Mouse (Mus musculus): ENCODE results near the gene Mypop. TPM values are rescaled to one million over a fixed set of nuclear protein-coding genes. Genes with fewer than 3 reads are reported as not detected.
A peak's percentile ranks its signal among the peaks of the same experiment; 100 is the strongest.

The Mypop gene
- polyA plus RNA-seq, 1 experiment from 2014 or later = 0.15 TPM

DNA sequence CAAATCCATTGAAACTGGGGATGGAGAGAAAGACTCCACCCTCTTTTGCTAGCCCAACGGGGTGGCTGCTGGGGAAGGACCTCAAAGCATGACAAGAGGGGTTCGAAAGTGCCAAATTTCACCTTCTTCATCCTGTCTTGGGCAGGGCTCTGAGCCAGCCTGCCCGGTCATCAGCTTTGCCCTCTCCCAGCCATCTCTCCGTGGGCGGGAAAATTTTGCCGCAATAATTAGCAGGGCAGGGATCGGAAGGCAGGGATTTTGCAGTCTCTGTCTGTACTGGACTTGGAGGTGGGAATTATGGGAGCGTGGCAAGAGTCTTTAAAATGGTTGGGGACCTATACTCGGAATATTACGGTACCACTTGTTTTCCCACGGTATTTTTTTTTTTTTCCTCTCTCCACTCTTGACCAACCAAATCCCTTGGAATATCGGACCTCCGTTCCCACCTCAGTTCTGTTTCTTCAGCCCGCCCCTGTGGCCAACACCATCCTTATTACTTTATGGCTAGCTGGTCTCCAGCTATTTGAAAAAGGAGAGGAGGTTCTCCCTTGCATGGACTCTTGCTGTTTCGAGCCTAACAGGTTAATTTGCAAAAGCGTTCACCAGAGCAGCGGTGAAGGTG, 28.8 kb upstream of the Mypop start:
- under 1% methylated on average over 17 of the region's 17 CpGs for WGBS (ENCODE audit: insufficient replicate concordance)
- H3K4me3 ChIP-seq (replicated peaks) = 0 out of 2 replicates have a peak overlapping the region, but pooled peaks have one; percentile 2

DNA sequence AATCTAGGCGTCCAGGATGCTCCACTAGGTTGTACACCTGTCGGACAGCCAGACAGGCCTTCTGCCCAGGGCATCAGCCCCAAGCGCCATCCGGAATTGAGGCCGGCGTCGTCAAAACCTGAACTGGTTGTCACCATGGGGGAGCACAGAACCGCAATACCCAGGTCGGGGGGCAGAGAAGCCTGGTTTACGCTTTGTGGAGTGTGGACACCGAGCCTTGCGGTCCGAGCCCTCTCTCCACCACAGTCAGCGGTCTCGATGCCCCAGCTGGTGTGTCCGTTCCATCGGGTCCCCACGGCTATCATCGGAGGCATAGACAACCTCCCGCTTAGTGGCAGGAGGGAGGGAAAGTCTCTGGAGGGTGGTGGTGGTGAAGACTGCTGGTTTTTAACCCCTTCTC, 28.2 kb upstream of the Mypop start:
- Histone ChIP-seq H3K4me1 (replicated peaks) (peaks cover 12% of the 10 kb centered on the region), H3K36me3 (replicated peaks) (no peaks in the 10 kb centered on the region), H3K9me3 (replicated peaks) (no peaks in the 10 kb centered on the region), H3K4me2 (peak overlapping the region; percentile 29), H3K27me3 (peaks cover 85% of the 10 kb centered on the region), H3K27ac (replicated peaks) (no peak overlapping the region), H3K9ac (no peak overlapping the region), H3K4me3 (replicated peaks) (0 out of 2 replicates have a peak overlapping the region, but pooled peaks have one; percentile 2)
- ATAC-seq (ENCODE audit: insufficient read depth) = no peak
- WGBS (ENCODE audit: insufficient replicate concordance) = 1% methylated on average over 20 of the region's 20 CpGs

More for the DNA sequence above, 28.8 kb upstream of the Mypop start:
- Histone ChIP-seq H3K36me3 (replicated peaks) (no peaks in the 10 kb centered on the region), H3K27me3 (peaks cover 90% of the 10 kb centered on the region), H3K9ac (no peak overlapping the region), H3K4me2 (peak overlapping the region; percentile 29), H3K9me3 (replicated peaks) (no peaks in the 10 kb centered on the region), H3K4me1 (replicated peaks) (peaks cover 17% of the 10 kb centered on the region), H3K27ac (replicated peaks) (no peak overlapping the region)
- no peak for ATAC-seq (ENCODE audit: insufficient read depth)

GRCm38 (mm10) chr7:18963294-18963843, 27.7 kb upstream of the Mypop start:
- Histone ChIP-seq H3K4me3 (replicated peaks) (no peak overlapping the region), H3K27ac (replicated peaks) (no peak overlapping the region), H3K9ac (no peak overlapping the region), H3K4me2 (no peak overlapping the region), H3K9me3 (replicated peaks) (no peaks in the 10 kb centered on the region), H3K27me3 (peaks cover 79% of the 10 kb centered on the region), H3K36me3 (replicated peaks) (no peaks in the 10 kb centered on the region), H3K4me1 (replicated peaks) (peaks cover 8% of the 10 kb centered on the region; the same call in 1 of the 2 replicates)
- ATAC-seq (ENCODE audit: insufficient read depth) = no peak
- WGBS (ENCODE audit: insufficient replicate concordance) = 2% methylated on average over 19 of the region's 19 CpGs

DNA sequence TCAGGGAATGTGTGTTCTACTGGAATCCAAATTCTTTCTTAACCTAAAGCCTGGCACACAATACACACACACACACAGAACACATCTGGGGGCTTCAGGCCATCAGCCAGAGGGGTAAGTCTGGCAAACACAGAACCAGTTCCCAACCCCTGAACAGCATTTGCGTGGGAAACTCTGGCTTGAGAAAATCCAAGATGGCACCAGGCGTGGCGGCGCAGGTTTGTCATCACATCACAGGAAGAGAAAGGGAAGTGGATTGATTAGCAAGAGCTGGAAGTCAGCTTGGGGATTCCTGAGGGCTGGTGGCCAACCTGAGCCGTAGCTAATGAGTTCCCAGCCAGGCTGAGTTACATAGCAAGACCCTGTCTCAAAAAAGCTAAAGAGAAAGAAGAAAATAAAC, 25.7 kb upstream of the Mypop start:
- peaks cover 59% of the 10 kb centered on the region for H3K27me3 ChIP-seq
- WGBS (ENCODE audit: insufficient replicate concordance) = 60% methylated on average over 5 of the region's 5 CpGs
- H3K9me3 ChIP-seq (replicated peaks) = no peaks in the 10 kb centered on the region
- peaks cover 5% of the 10 kb centered on the region; the same call in 1 of the 2 replicates for H3K4me1 ChIP-seq (replicated peaks)
- H3K27ac ChIP-seq (replicated peaks) = no peak overlapping the region
- no peak overlapping the region for H3K4me3 ChIP-seq (replicated peaks)
- H3K4me2 ChIP-seq = no peak overlapping the region
- no peak overlapping the region for H3K9ac ChIP-seq
- no peaks in the 10 kb centered on the region for H3K36me3 ChIP-seq (replicated peaks)
- ATAC-seq (ENCODE audit: insufficient read depth) = no peak

DNA sequence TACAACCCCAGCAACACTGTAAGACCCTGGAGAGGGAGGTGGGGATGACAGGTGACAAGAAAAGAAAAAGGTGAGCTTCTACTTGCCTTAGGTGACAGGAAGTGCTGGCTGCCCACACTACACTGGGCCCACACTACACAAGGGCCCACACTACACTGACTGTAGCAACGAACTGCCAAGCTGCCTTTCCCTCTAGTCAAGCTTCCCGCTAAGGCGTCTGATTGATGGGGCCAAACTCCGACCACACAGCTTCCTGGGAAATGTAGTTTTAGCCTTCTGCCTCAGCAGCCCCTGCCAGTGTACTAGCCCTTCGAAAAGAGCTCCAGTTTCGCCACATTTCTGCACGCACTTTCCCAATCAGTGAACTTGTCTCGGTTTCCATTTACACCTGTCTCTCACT, 23.4 kb upstream of the Mypop start:
- no peak for ATAC-seq (ENCODE audit: insufficient read depth)
- Histone ChIP-seq H3K4me1 (replicated peaks) (peaks cover 3% of the 10 kb centered on the region; the same call in 1 of the 2 replicates), H3K4me3 (replicated peaks) (no peak overlapping the region), H3K4me2 (no peak overlapping the region), H3K27me3 (peaks cover 36% of the 10 kb centered on the region), H3K36me3 (replicated peaks) (no peaks in the 10 kb centered on the region), H3K27ac (replicated peaks) (no peak overlapping the region), H3K9me3 (replicated peaks) (no peaks in the 10 kb centered on the region), H3K9ac (no peak overlapping the region)
- 8% methylated on average over 8 of the region's 8 CpGs for WGBS (ENCODE audit: insufficient replicate concordance)

- WGBS (ENCODE audit: insufficient replicate concordance) = 75% methylated on average over 3 of the region's 3 CpGs
- Histone ChIP-seq H3K4me3 (replicated peaks) (no peak overlapping the region), H3K36me3 (replicated peaks) (no peaks in the 10 kb centered on the region), H3K27ac (replicated peaks) (no peak overlapping the region), H3K9me3 (replicated peaks) (no peaks in the 10 kb centered on the region), H3K4me1 (replicated peaks) (no peaks in the 10 kb centered on the region), H3K4me2 (no peak overlapping the region), H3K9ac (no peak overlapping the region), H3K27me3 (peaks cover 6% of the 10 kb centered on the region)
- no peak for ATAC-seq (ENCODE audit: insufficient read depth)
Observed at GRCm38 (mm10) chr7:18970956-18971355, 20.1 kb upstream of the Mypop start.

DNA sequence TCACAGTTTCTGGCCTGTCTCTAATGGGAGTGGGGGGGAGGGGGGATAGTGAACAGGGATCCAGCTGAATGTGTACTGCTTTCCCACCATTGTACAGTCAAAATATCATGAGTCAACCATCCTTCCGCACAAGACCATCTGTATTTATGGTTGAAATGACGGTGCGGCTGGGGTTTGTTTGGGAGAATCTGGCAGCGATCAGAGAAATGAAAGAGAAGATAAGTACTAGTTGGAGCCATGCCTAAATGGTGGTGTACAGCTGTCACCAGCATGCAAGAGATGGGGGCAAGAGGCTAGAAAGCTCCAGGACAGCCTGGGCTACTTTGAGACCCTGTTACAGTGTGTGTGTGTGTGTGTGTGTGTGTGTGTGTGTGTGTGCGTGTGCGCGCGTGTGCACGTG, 12.7 kb upstream of the Mypop start:
- ATAC-seq (ENCODE audit: insufficient read depth) = no peak
- Histone ChIP-seq H3K4me3 (replicated peaks) (no peak overlapping the region), H3K9me3 (replicated peaks) (no peaks in the 10 kb centered on the region), H3K4me2 (no peak overlapping the region), H3K36me3 (replicated peaks) (no peaks in the 10 kb centered on the region), H3K9ac (no peak overlapping the region), H3K4me1 (replicated peaks) (no peaks in the 10 kb centered on the region), H3K27ac (replicated peaks) (no peak overlapping the region), H3K27me3 (peaks cover 4% of the 10 kb centered on the region; the same call in 1 of the 2 replicates)
- 78% methylated on average over 9 of the region's 9 CpGs for WGBS (ENCODE audit: insufficient replicate concordance)

GRCm38 (mm10) chr7:18986503-18986902, 4.5 kb upstream of the Mypop start:
- Histone ChIP-seq H3K9ac (no peak overlapping the region), H3K4me2 (no peak overlapping the region), H3K4me3 (replicated peaks) (no peak overlapping the region), H3K27me3 (peaks cover 42% of the 10 kb centered on the region), H3K36me3 (replicated peaks) (no peaks in the 10 kb centered on the region), H3K4me1 (replicated peaks) (peaks cover 18% of the 10 kb centered on the region), H3K9me3 (replicated peaks) (no peaks in the 10 kb centered on the region), H3K27ac (replicated peaks) (no peak overlapping the region)
- ATAC-seq (ENCODE audit: insufficient read depth) = no peak
- WGBS (ENCODE audit: insufficient replicate concordance) = 39% methylated on average over 2 of the region's 2 CpGs

GRCm38 (mm10) chr7:18987100-18987499, 3.9 kb upstream of the Mypop start, which contains the start of gene Nanos2:
Nanos2 (plus strand) TSS chr7:18987400.
- H3K36me3 ChIP-seq (replicated peaks) = no peaks in the 10 kb centered on the region
- no peak within 1 kb of the TSS for H3K27ac ChIP-seq (replicated peaks)
- H3K27me3 ChIP-seq = peaks cover 48% of the 10 kb centered on the region
- H3K4me3 ChIP-seq (replicated peaks) = no peak within 1 kb of the TSS
- H3K9ac ChIP-seq = no peak within 1 kb of the TSS
- H3K9me3 ChIP-seq (replicated peaks) = no peaks in the 10 kb centered on the region
- ATAC-seq (ENCODE audit: insufficient read depth) = no peak
- no peak within 1 kb of the TSS for H3K4me2 ChIP-seq
- 27% methylated on average over 2 of the region's 2 CpGs for WGBS (ENCODE audit: insufficient replicate concordance)
- peaks cover 24% of the 10 kb centered on the region for H3K4me1 ChIP-seq (replicated peaks)

- Histone ChIP-seq H3K4me1 (replicated peaks) (peaks cover 27% of the 10 kb centered on the region), H3K9me3 (replicated peaks) (no peaks in the 10 kb centered on the region), H3K9ac (no peak overlapping the region), H3K27ac (replicated peaks) (no peak overlapping the region), H3K36me3 (replicated peaks) (no peaks in the 10 kb centered on the region), H3K27me3 (peaks cover 54% of the 10 kb centered on the region), H3K4me3 (replicated peaks) (no peak overlapping the region), H3K4me2 (no peak overlapping the region)
- 52% methylated on average over 13 of the region's 13 CpGs for WGBS (ENCODE audit: insufficient replicate concordance)
- ATAC-seq (ENCODE audit: insufficient read depth) = no peak
Observed at GRCm38 (mm10) chr7:18987747-18988146, 3.3 kb upstream of the Mypop start.

DNA sequence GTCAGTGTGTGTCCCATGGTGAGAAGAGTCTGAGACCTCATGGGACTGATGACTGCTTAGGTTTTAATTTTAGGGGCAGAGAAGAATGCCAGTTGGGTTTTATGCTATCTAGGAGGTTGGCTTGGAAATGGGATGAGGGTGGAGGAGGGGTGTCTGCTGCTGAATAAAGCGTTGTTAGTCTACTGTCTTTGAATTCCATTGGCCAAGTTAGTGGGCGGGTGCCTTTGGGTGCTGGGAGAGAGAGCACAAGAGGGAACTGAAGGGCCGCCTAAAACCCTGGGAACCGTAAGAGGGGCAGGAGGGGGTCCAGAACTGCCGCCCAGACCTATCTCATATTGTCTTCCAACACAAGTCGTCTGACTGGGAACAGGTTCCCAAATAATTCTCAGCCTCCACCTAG, 2.3 kb upstream of the Mypop start:
- WGBS (ENCODE audit: insufficient replicate concordance) = 42% methylated on average over 6 of the region's 6 CpGs
- Histone ChIP-seq H3K27ac (replicated peaks) (no peak overlapping the region), H3K4me2 (no peak overlapping the region), H3K27me3 (peaks cover 65% of the 10 kb centered on the region), H3K9me3 (replicated peaks) (no peaks in the 10 kb centered on the region), H3K36me3 (replicated peaks) (no peaks in the 10 kb centered on the region), H3K4me3 (replicated peaks) (no peak overlapping the region), H3K9ac (no peak overlapping the region), H3K4me1 (replicated peaks) (peaks cover 27% of the 10 kb centered on the region)
- no peak for ATAC-seq (ENCODE audit: insufficient read depth)
